Mouse (Mus musculus): ENCODE data around the gene Fsip1. TPM values are rescaled to one million over a fixed set of nuclear protein-coding genes. Genes with fewer than 3 reads are reported as not detected.

Fsip1 gene
- polyA plus RNA-seq, 1 experiment from 2014 or later = 0.96 TPM

GRCm38 (mm10) chr2:118209712-118210111, 47.1 kb downstream of the Fsip1 start:
- Histone ChIP-seq H3K4me1 (replicated peaks; ENCODE audit: insufficient read depth, low read length) (no peaks in the 10 kb centered on the region), H3K27ac (no peak overlapping the region), H3K27me3 (ENCODE audit: insufficient read depth, low read length) (no peaks in the 10 kb centered on the region), H3K9me3 (replicated peaks; ENCODE audit: low read length) (no peaks in the 10 kb centered on the region), H3K4me3 (replicated peaks; ENCODE audit: low read depth, low read length) (no peak overlapping the region), H3K4me2 (ENCODE audit: low read length) (no peak overlapping the region), H3K36me3 (ENCODE audit: insufficient read depth, low read length) (no peaks in the 10 kb centered on the region), H3K9ac (ENCODE audit: low read depth, low read length) (no peak overlapping the region)
- WGBS = 78% methylated on average over 5 of the region's 5 CpGs
- no peak for DNase-seq (ENCODE audit: low spot score)
- no peak for TF ChIP-seq CTCF (IDR thresholded peaks at IDR 0.05; ENCODE audit: low read depth)
- no peak for ATAC-seq (replicated peaks; ENCODE audit: low FRiP score, low read depth)

- no peak for TF ChIP-seq CTCF (IDR thresholded peaks at IDR 0.05; ENCODE audit: low read depth)
- Histone ChIP-seq H3K9ac (ENCODE audit: low read depth, low read length) (no peak overlapping the region), H3K4me1 (replicated peaks; ENCODE audit: insufficient read depth, low read length) (no peaks in the 10 kb centered on the region), H3K36me3 (ENCODE audit: insufficient read depth, low read length) (no peaks in the 10 kb centered on the region), H3K9me3 (replicated peaks; ENCODE audit: low read length) (no peaks in the 10 kb centered on the region), H3K4me2 (ENCODE audit: low read length) (no peak overlapping the region), H3K27me3 (ENCODE audit: insufficient read depth, low read length) (no peaks in the 10 kb centered on the region), H3K4me3 (replicated peaks; ENCODE audit: low read depth, low read length) (no peak overlapping the region), H3K27ac (no peak overlapping the region)
- no peak for DNase-seq (ENCODE audit: low spot score)
- no peak for ATAC-seq (replicated peaks; ENCODE audit: low FRiP score, low read depth)
- WGBS = 24% methylated on average over 5 of the region's 5 CpGs
Observed at GRCm38 (mm10) chr2:118208651-118209050, 48.1 kb downstream of the Fsip1 start.

DNA sequence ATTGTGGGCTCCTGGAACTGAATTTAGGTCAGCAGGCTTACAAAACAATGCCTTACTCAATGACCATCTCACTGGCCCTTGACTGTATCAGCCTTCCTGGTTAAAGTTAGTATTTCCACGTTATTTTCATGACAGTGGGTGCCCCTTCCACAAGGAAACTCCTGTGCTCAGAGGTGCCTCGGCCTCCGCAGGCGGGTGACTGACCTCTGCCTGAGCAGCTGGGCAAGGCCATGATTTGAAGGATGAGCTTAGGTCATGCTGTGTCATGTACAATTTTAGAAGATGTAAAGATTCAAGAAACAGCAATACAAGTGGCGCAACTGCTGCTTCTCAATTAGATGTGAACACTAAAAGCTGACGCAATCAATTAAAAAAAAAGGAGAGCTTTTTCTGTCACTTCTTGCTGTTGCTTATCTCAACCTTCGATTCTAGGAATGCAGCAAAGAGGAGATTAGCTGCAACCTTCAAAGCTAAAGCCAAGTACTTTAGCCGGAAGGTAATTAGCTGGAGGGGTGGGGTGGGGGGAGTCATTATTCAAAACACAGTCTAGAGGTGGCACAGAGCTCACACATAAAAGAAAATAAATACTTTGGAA, 50.7 kb downstream of the Fsip1 start:
- no peaks in the 10 kb centered on the region for H3K36me3 ChIP-seq (ENCODE audit: insufficient read depth, low read length)
- no peaks in the 10 kb centered on the region for H3K9me3 ChIP-seq (replicated peaks; ENCODE audit: low read length)
- DNase-seq (ENCODE audit: low spot score) (no peak), ATAC-seq (replicated peaks; ENCODE audit: low FRiP score, low read depth) (no peak)
- no peak overlapping the region for H3K4me3 ChIP-seq (replicated peaks; ENCODE audit: low read depth, low read length)
- no peak for TF ChIP-seq CTCF (IDR thresholded peaks at IDR 0.05; ENCODE audit: low read depth)
- no peak overlapping the region for H3K4me2 ChIP-seq (ENCODE audit: low read length)
- H3K4me1 ChIP-seq (replicated peaks; ENCODE audit: insufficient read depth, low read length) = no peaks in the 10 kb centered on the region
- 44% methylated on average over 8 of the region's 8 CpGs for WGBS
- no peak overlapping the region for H3K27ac ChIP-seq
- no peaks in the 10 kb centered on the region for H3K27me3 ChIP-seq (ENCODE audit: insufficient read depth, low read length)
- H3K9ac ChIP-seq (ENCODE audit: low read depth, low read length) = no peak overlapping the region

DNA sequence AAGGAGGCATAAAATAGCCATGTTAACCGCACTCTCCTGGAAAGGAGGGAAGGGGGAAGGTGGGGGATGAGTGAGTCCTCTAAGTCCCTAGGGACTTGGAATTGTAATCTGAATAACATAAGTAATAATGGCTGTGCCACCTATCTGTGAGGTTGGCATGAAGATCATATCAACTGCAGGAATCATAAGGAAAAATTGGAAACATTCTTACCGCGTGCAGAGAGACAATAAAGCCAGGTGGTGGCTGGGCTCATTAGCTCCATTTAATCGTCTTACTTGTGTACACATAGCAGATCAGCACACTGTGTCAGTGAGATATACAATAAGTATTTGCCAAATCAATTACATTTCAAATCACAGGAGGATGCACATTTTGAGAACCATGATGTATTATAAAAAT, 52.1 kb downstream of the Fsip1 start:
- Histone ChIP-seq H3K27ac (no peak overlapping the region), H3K4me2 (ENCODE audit: low read length) (no peak overlapping the region), H3K4me3 (replicated peaks; ENCODE audit: low read depth, low read length) (no peak overlapping the region), H3K36me3 (ENCODE audit: insufficient read depth, low read length) (no peaks in the 10 kb centered on the region), H3K9me3 (replicated peaks; ENCODE audit: low read length) (no peaks in the 10 kb centered on the region), H3K9ac (ENCODE audit: low read depth, low read length) (no peak overlapping the region), H3K4me1 (replicated peaks; ENCODE audit: insufficient read depth, low read length) (no peaks in the 10 kb centered on the region), H3K27me3 (ENCODE audit: insufficient read depth, low read length) (no peaks in the 10 kb centered on the region)
- ATAC-seq (replicated peaks; ENCODE audit: low FRiP score, low read depth) (no peak), DNase-seq (ENCODE audit: low spot score) (no peak)
- 66% methylated on average over 4 of the region's 4 CpGs for WGBS
- TF ChIP-seq CTCF (IDR thresholded peaks at IDR 0.05; ENCODE audit: low read depth) = no peak

GRCm38 (mm10) chr2:118203739-118204461, 52.9 kb downstream of the Fsip1 start:
- no peak for TF ChIP-seq CTCF (IDR thresholded peaks at IDR 0.05; ENCODE audit: low read depth)
- H3K27ac ChIP-seq = no peak overlapping the region
- H3K36me3 ChIP-seq (ENCODE audit: insufficient read depth, low read length) = no peaks in the 10 kb centered on the region
- H3K27me3 ChIP-seq (ENCODE audit: insufficient read depth, low read length) = no peaks in the 10 kb centered on the region
- H3K4me2 ChIP-seq (ENCODE audit: low read length) = peak overlapping the region; percentile 30; the same call in 1 of the 2 replicates
- ATAC-seq (replicated peaks; ENCODE audit: low FRiP score, low read depth) (no peak), DNase-seq (ENCODE audit: low spot score) (no peak)
- H3K9ac ChIP-seq (ENCODE audit: low read depth, low read length) = no peak overlapping the region
- no peak overlapping the region for H3K4me3 ChIP-seq (replicated peaks; ENCODE audit: low read depth, low read length)
- no peaks in the 10 kb centered on the region for H3K9me3 ChIP-seq (replicated peaks; ENCODE audit: low read length)
- H3K4me1 ChIP-seq (replicated peaks; ENCODE audit: insufficient read depth, low read length) = no peaks in the 10 kb centered on the region
- 6% methylated on average over 16 of the region's 16 CpGs for WGBS

- TF ChIP-seq CTCF (IDR thresholded peaks at IDR 0.05; ENCODE audit: low read depth) = no peak
- DNase-seq (ENCODE audit: low spot score) (no peak), ATAC-seq (replicated peaks; ENCODE audit: low FRiP score, low read depth) (no peak)
- Histone ChIP-seq H3K4me1 (replicated peaks; ENCODE audit: insufficient read depth, low read length) (no peaks in the 10 kb centered on the region), H3K9ac (ENCODE audit: low read depth, low read length) (no peak overlapping the region), H3K9me3 (replicated peaks; ENCODE audit: low read length) (no peaks in the 10 kb centered on the region), H3K4me3 (replicated peaks; ENCODE audit: low read depth, low read length) (no peak overlapping the region), H3K4me2 (ENCODE audit: low read length) (no peak overlapping the region), H3K27me3 (ENCODE audit: insufficient read depth, low read length) (no peaks in the 10 kb centered on the region), H3K27ac (no peak overlapping the region), H3K36me3 (ENCODE audit: insufficient read depth, low read length) (no peaks in the 10 kb centered on the region)
- 56% methylated on average over 2 of the region's 2 CpGs for WGBS
Observed at GRCm38 (mm10) chr2:118202934-118203333, 53.8 kb downstream of the Fsip1 start.
